Mouse (Mus musculus): Measurements from ENCODE around the gene Msmo1. TPM values are rescaled to one million over a fixed set of nuclear protein-coding genes. Genes with fewer than 3 reads are reported as not detected.

Gene Msmo1
- total RNA-seq, 2 experiments from 2014 or later: 14.6 to 50.0 TPM

- ATAC-seq (replicated peaks; ENCODE audit: poor library complexity, severe bottlenecking): no peak
These were observed 15.7 kb downstream of the Msmo1 start for GRCm38 (mm10) chr8:64717868-64718267.

GRCm38 (mm10) chr8:64712499-64712898 is 21.1 kb downstream of the Msmo1 start:
- ATAC-seq (replicated peaks; ENCODE audit: poor library complexity, severe bottlenecking): no peak; the same call in 1 of the 2 replicates

- no peak for ATAC-seq (replicated peaks; ENCODE audit: poor library complexity, severe bottlenecking)
These were observed 22.0 kb downstream of the Msmo1 start for GRCm38 (mm10) chr8:64711544-64711943.

GRCm38 (mm10) chr8:64707481-64707880 is 26.1 kb downstream of the Msmo1 start:
- ATAC-seq (replicated peaks; ENCODE audit: poor library complexity, severe bottlenecking): no peak

DNA sequence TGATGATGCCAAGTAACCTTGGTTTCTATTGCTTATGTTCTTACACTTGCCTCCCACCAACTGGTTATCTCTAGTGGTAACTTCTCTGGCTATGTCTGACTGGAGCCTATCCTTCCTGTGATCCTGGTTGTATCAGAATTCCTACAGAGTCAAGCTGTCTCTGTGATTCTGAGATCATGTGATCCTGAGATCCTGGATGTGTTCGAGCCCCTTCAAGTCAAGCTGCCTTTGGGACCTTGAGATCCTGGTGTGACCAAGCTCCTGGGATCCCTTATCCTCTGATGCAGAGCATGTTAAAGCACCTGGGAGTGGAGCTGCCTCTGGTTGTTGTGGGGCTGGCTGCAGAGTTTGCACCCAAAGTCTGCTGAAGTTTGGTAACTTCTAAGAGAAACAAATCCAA is 30.4 kb downstream of the Msmo1 start:
- no peak for ATAC-seq (replicated peaks; ENCODE audit: poor library complexity, severe bottlenecking)

GRCm38 (mm10) chr8:64692651-64693201 is 40.9 kb downstream of the Msmo1 start, which contains the start of gene Cpe:
TSS of gene Cpe (minus strand) at chr8:64693054.
- ATAC-seq (replicated peaks; ENCODE audit: poor library complexity, severe bottlenecking): peak; percentile 92

GRCm38 (mm10) chr8:64691591-64692401 is 41.8 kb downstream of the Msmo1 start:
- ATAC-seq (replicated peaks; ENCODE audit: poor library complexity, severe bottlenecking): no peak

- ATAC-seq (replicated peaks; ENCODE audit: poor library complexity, severe bottlenecking): no peak
These were observed 42.7 kb downstream of the Msmo1 start for GRCm38 (mm10) chr8:64690845-64691244.

- ATAC-seq (replicated peaks; ENCODE audit: poor library complexity, severe bottlenecking): no peak
These were observed 43.3 kb downstream of the Msmo1 start for GRCm38 (mm10) chr8:64690306-64690705.

GRCm38 (mm10) chr8:64688741-64689140 is 44.9 kb downstream of the Msmo1 start:
- no peak for ATAC-seq (replicated peaks; ENCODE audit: poor library complexity, severe bottlenecking)

DNA sequence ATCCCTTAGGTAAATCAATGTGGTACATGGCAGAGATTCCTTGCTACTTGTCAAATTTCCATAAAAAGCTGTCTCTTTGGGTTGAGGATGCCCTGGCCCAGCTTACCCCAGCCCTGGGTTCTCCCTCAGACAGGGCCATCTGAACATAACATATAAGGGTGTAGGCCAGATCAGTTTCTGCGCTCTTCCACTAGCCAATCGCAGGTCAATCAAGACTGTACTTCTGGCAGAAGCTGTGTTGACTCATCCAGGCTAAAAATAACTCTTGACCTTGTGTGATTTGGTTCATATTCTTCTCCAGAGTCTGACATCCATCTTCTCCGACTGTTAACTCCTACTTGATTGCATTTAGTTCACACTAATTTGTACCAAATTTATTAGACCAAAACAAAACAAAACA is 45.4 kb downstream of the Msmo1 start:
- no peak for ATAC-seq (replicated peaks; ENCODE audit: poor library complexity, severe bottlenecking)

GRCm38 (mm10) chr8:64682501-64682900 is 51.1 kb downstream of the Msmo1 start:
- ATAC-seq (replicated peaks; ENCODE audit: poor library complexity, severe bottlenecking): no peak

DNA sequence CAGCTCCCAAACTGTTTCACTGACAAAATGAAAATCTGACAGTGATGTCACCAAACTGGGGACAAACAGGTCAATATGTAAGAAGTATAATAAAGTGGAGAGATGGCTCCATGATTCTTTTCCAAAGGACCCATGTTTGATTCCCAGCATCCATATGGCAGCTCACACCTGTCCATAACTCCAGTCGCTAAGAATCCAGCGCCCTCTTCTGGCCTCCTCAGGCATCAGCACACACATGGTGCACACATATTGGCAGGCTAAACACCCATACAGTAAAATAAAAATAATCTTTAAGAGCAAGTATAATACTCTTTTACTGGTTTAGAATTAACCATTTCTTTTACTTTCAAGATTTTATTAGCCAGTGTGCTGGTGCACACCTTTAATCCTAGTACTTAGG is 57.2 kb downstream of the Msmo1 start:
- no peak for ATAC-seq (replicated peaks; ENCODE audit: poor library complexity, severe bottlenecking)

GRCm38 (mm10) chr8:64674951-64675585 is 58.5 kb downstream of the Msmo1 start:
- no peak for ATAC-seq (replicated peaks; ENCODE audit: poor library complexity, severe bottlenecking)

- no peak for ATAC-seq (replicated peaks; ENCODE audit: poor library complexity, severe bottlenecking)
These were observed 60.7 kb downstream of the Msmo1 start for GRCm38 (mm10) chr8:64672920-64673319.

GRCm38 (mm10) chr8:64671937-64672336 is 61.7 kb downstream of the Msmo1 start:
- ATAC-seq (replicated peaks; ENCODE audit: poor library complexity, severe bottlenecking): no peak

Other genes with a start within 250 kb of the Msmo1 start
- gene Cpe, start 40.7 kb downstream of the Msmo1 start, total RNA-seq (2014; fragmentation: Nextera tagmentation): not detected in 2 replicates
- not detected in 2 replicates for gene Cpe, start 40.7 kb downstream of the Msmo1 start, total RNA-seq (2017)
- 7.2 and 14.7 TPM in 2 replicates for gene Klhl2, start 116.2 kb upstream of the Msmo1 start, total RNA-seq (2014; fragmentation: Nextera tagmentation)
- gene Klhl2, start 116.2 kb upstream of the Msmo1 start, total RNA-seq (2017): 15.5 and 16.0 TPM in 2 replicates
- 38.9 and 46.6 TPM in 2 replicates for gene Tmem192, start 213.4 kb upstream of the Msmo1 start, total RNA-seq (2014; fragmentation: Nextera tagmentation)
- 17.7 and 26.1 TPM in 2 replicates for gene Tmem192, start 213.4 kb upstream of the Msmo1 start, total RNA-seq (2017)